ENCODE assay signal across 10 mouse cellular contexts in genomic region chr4:129609139-129609631, GRCm38 (mm10). TPM values are rescaled to one million over a fixed set of nuclear protein-coding genes. Genes with fewer than 3 reads are reported as not detected.
A peak's percentile ranks its signal among the peaks of the same experiment; 100 is the strongest.
DNase-seq lines count a peak whose midpoint lies in the region; ATAC-seq and TF ChIP-seq lines count a peak whose summit lies in the region.
"Had no signal": no experiment of that assay in that cellular context is flagged by ENCODE, and none has a peak within 500 bp of the region (broad histone marks: within the 10 kb centered on the region; RNA-seq: fewer than 3 reads in every experiment).

No protein-coding gene starts in this region.

- H3K9me3 ChIP-seq in intestine, embryonic 16.5 days (ENCODE audit: control insufficient read depth, low read length), result no peaks in the 10 kb centered on the region
- no peaks in the 10 kb centered on the region for H3K9me3 ChIP-seq in intestine, postnatal 0 days (ENCODE audit: control insufficient read depth)
- H3K9me3 ChIP-seq in midbrain, postnatal 0 days (ENCODE audit: low read length), result no peaks in the 10 kb centered on the region
- no peaks in the 10 kb centered on the region for H3K9me3 ChIP-seq in midbrain, embryonic 10.5 days (replicated peaks)

- no peak overlapping the region for H3K4me3 ChIP-seq in intestine, embryonic 16.5 days (ENCODE audit: low read length)
- no peak overlapping the region for H3K4me3 ChIP-seq in intestine, postnatal 0 days (ENCODE audit: low read depth, low read length)
- no peak overlapping the region for H3K4me3 ChIP-seq in midbrain, postnatal 0 days (ENCODE audit: low read depth, low read length)
- no peak overlapping the region for H3K4me3 ChIP-seq in midbrain, embryonic 10.5 days
- H3K4me3 ChIP-seq: gastrocnemius, adult 2 months had no signal

- peaks cover 11% of the 10 kb centered on the region; the same call in 1 of the 2 replicates for H3K36me3 ChIP-seq in intestine, embryonic 16.5 days (ENCODE audit: control insufficient read depth, insufficient read depth, low read length)
- peaks cover 45% of the 10 kb centered on the region for H3K36me3 ChIP-seq in intestine, postnatal 0 days (ENCODE audit: control insufficient read depth, insufficient read depth)
- H3K36me3 ChIP-seq in midbrain, postnatal 0 days (ENCODE audit: insufficient read depth, low read length), result peaks cover 18% of the 10 kb centered on the region
- peaks cover 56% of the 10 kb centered on the region for H3K36me3 ChIP-seq in midbrain, embryonic 10.5 days

- ATAC-seq in intestine, embryonic 16.5 days, result 0 out of 2 replicates have a peak, but pooled peaks have one; percentile 3
- ATAC-seq in intestine, postnatal 0 days, result no peak; the same call in 1 of the 2 replicates
- peak; percentile 24; the same call in 1 of the 2 replicates for ATAC-seq in midbrain, postnatal 0 days (ENCODE audit: low FRiP score)

- 82% methylated on average over 12 of the region's 12 CpGs for WGBS in intestine, embryonic 16.5 days
- 79% methylated on average over 12 of the region's 12 CpGs for WGBS in intestine, postnatal 0 days
- WGBS in midbrain, postnatal 0 days, result 84% methylated on average over 12 of the region's 12 CpGs
- WGBS in midbrain, embryonic 10.5 days, result 84% methylated on average over 12 of the region's 12 CpGs

- no peak for TF ChIP-seq CTCF in intestine, postnatal 0 days (IDR thresholded peaks at IDR 0.05; ENCODE audit: low read depth)
- TF ChIP-seq CTCF in midbrain, postnatal 0 days (IDR thresholded peaks at IDR 0.05), result no peak

- no peak overlapping the region for H3K4me2 ChIP-seq in intestine, embryonic 16.5 days (ENCODE audit: low read depth, low read length)
- no peak overlapping the region for H3K4me2 ChIP-seq in intestine, postnatal 0 days (replicated peaks; ENCODE audit: low read depth)
- H3K4me2 ChIP-seq in midbrain, postnatal 0 days (ENCODE audit: low read depth, low read length, poor library complexity, severe bottlenecking), result no peak overlapping the region

- no peak overlapping the region for H3K27ac ChIP-seq in intestine, embryonic 16.5 days (ENCODE audit: low read length)
- H3K27ac ChIP-seq in intestine, postnatal 0 days (ENCODE audit: low read depth, low read length), result no peak overlapping the region
- peak overlapping the region; percentile 21; the same call in 1 of the 2 replicates for H3K27ac ChIP-seq in midbrain, postnatal 0 days (ENCODE audit: low read depth, low read length)
- no peak overlapping the region for H3K27ac ChIP-seq in midbrain, embryonic 10.5 days (replicated peaks)

- H3K4me1 ChIP-seq in intestine, embryonic 16.5 days (ENCODE audit: control insufficient read depth, insufficient read depth, low read length), result peaks cover 11% of the 10 kb centered on the region; the same call in 1 of the 2 replicates
- H3K4me1 ChIP-seq in intestine, postnatal 0 days (replicated peaks; ENCODE audit: control insufficient read depth, insufficient read depth, low read length), result no peaks in the 10 kb centered on the region
- no peaks in the 10 kb centered on the region for H3K4me1 ChIP-seq in midbrain, postnatal 0 days (ENCODE audit: insufficient read depth, low read length)
- no peaks in the 10 kb centered on the region for H3K4me1 ChIP-seq in midbrain, embryonic 10.5 days

- H3K27me3 ChIP-seq in intestine, embryonic 16.5 days (replicated peaks; ENCODE audit: control insufficient read depth, insufficient read depth, low read length), result no peaks in the 10 kb centered on the region
- no peaks in the 10 kb centered on the region for H3K27me3 ChIP-seq in intestine, postnatal 0 days (replicated peaks; ENCODE audit: control insufficient read depth, insufficient read depth, low read length)
- no peaks in the 10 kb centered on the region for H3K27me3 ChIP-seq in midbrain, postnatal 0 days (ENCODE audit: insufficient read depth, low read length)
- no peaks in the 10 kb centered on the region for H3K27me3 ChIP-seq in midbrain, embryonic 10.5 days (ENCODE audit: low read depth, poor library complexity, severe bottlenecking)
- H3K27me3 ChIP-seq: Patski had no signal

- DNase-seq in cerebellum, adult 11-12 months, result peak; percentile 45
- no peak for DNase-seq in cerebellum, adult 9-10 months
- DNase-seq in midbrain, postnatal 0 days (ENCODE audit: low spot score), result no peak
- no peak for DNase-seq in midbrain, embryonic 10.5 days (ENCODE audit: low spot score)
- DNase-seq in thymus, postnatal 14 days, result peak; percentile 52
- no peak for DNase-seq in layer of hippocampus, adult 8-10 months (ENCODE audit: low spot score in 2 of 2)

- H3K9ac ChIP-seq in intestine, embryonic 16.5 days (ENCODE audit: low read depth, low read length), result no peak overlapping the region; the same call in 1 of the 2 replicates
- H3K9ac ChIP-seq in intestine, postnatal 0 days (ENCODE audit: low read depth, low read length), result no peak overlapping the region
- 0 out of 2 replicates have a peak overlapping the region, but pooled peaks have one; percentile 8 for H3K9ac ChIP-seq in midbrain, postnatal 0 days (replicated peaks; ENCODE audit: low read length, poor library complexity, severe bottlenecking)

RNA-seq across cellular contexts. Expression of gene Dcdc2b, which starts 4.9 kb away (rescaled TPM):
- 1.6 and 1.7 TPM in 2 replicates for polyA plus RNA-seq in intestine, embryonic 16.5 days (2015; fragmentation: Nextera tagmentation; extraction: Ambion mirVana)
- polyA plus RNA-seq in intestine, postnatal 0 days (2015; fragmentation: Nextera tagmentation; extraction: Ambion mirVana), result 1.1 and 1.2 TPM in 2 replicates
- 0.82 and 3.9 TPM in 2 replicates for total RNA-seq in midbrain, postnatal 0 days (2014; rRNA removed)
- 2.7 and 4.4 TPM in 2 replicates for polyA plus RNA-seq in midbrain, postnatal 0 days (2015; fragmentation: Nextera tagmentation; extraction: Ambion mirVana)
- 2.1 and 2.9 TPM in 2 replicates for polyA plus RNA-seq in midbrain, embryonic 10.5 days (2016; fragmentation: Nextera tagmentation; extraction: Ambion mirVana)
- 1 to 10 TPM; 4.0 to 7.9 (median 5.9) TPM for total RNA-seq in layer of hippocampus, adult 8-10 months (2022)

RNA-seq across cellular contexts. Expression of gene Tmem234, which starts 8.7 kb away (rescaled TPM):
- 180 and 186 TPM in 2 replicates for polyA plus RNA-seq in intestine, embryonic 16.5 days (2015; fragmentation: Nextera tagmentation; extraction: Ambion mirVana)
- 135 and 146 TPM in 2 replicates for polyA plus RNA-seq in intestine, postnatal 0 days (2015; fragmentation: Nextera tagmentation; extraction: Ambion mirVana)
- 146 and 189 TPM in 2 replicates for total RNA-seq in midbrain, postnatal 0 days (2014; rRNA removed)
- polyA plus RNA-seq in midbrain, postnatal 0 days (2015; fragmentation: Nextera tagmentation; extraction: Ambion mirVana), result 210 and 232 TPM in 2 replicates
- polyA plus RNA-seq in midbrain, embryonic 10.5 days (2016; fragmentation: Nextera tagmentation; extraction: Ambion mirVana), result 226 and 231 TPM in 2 replicates
- total RNA-seq in layer of hippocampus, adult 8-10 months (2022), result 10 to 100 TPM; 77.3 to 91.3 (median 84.6) TPM

RNA-seq across cellular contexts. Expression of gene Eif3i, which starts 8.7 kb away (rescaled TPM):
- 255 and 274 TPM in 2 replicates for polyA plus RNA-seq in intestine, embryonic 16.5 days (2015; fragmentation: Nextera tagmentation; extraction: Ambion mirVana)
- 139 and 144 TPM in 2 replicates for polyA plus RNA-seq in intestine, postnatal 0 days (2015; fragmentation: Nextera tagmentation; extraction: Ambion mirVana)
- 282 and 300 TPM in 2 replicates for total RNA-seq in midbrain, postnatal 0 days (2014; rRNA removed)
- 213 and 222 TPM in 2 replicates for polyA plus RNA-seq in midbrain, postnatal 0 days (2015; fragmentation: Nextera tagmentation; extraction: Ambion mirVana)
- polyA plus RNA-seq in midbrain, embryonic 10.5 days (2016; fragmentation: Nextera tagmentation; extraction: Ambion mirVana), result 261 and 293 TPM in 2 replicates
- 100 to 1,000 TPM; 119 to 128 (median 123) TPM for total RNA-seq in layer of hippocampus, adult 8-10 months (2022)

RNA-seq across cellular contexts. Expression of gene Iqcc, which starts 9.7 kb away (rescaled TPM):
- 24.3 and 31.2 TPM in 2 replicates for polyA plus RNA-seq in intestine, embryonic 16.5 days (2015; fragmentation: Nextera tagmentation; extraction: Ambion mirVana)
- 15.9 and 17.9 TPM in 2 replicates for polyA plus RNA-seq in intestine, postnatal 0 days (2015; fragmentation: Nextera tagmentation; extraction: Ambion mirVana)
- total RNA-seq in midbrain, postnatal 0 days (2014; rRNA removed), result 7.9 and 33.0 TPM in 2 replicates
- 17.2 and 20.2 TPM in 2 replicates for polyA plus RNA-seq in midbrain, postnatal 0 days (2015; fragmentation: Nextera tagmentation; extraction: Ambion mirVana)
- polyA plus RNA-seq in midbrain, embryonic 10.5 days (2016; fragmentation: Nextera tagmentation; extraction: Ambion mirVana), result 30.6 and 32.8 TPM in 2 replicates
- 10 to 100 TPM; 27.9 to 42.5 (median 36.0) TPM for total RNA-seq in layer of hippocampus, adult 8-10 months (2022)

RNA-seq across cellular contexts. Expression of gene Ccdc28b, which starts 14.6 kb away (rescaled TPM):
- polyA plus RNA-seq in intestine, embryonic 16.5 days (2015; fragmentation: Nextera tagmentation; extraction: Ambion mirVana), result 42.7 and 44.6 TPM in 2 replicates
- 29.6 and 32.0 TPM in 2 replicates for polyA plus RNA-seq in intestine, postnatal 0 days (2015; fragmentation: Nextera tagmentation; extraction: Ambion mirVana)
- total RNA-seq in midbrain, postnatal 0 days (2014; rRNA removed), result 78.8 and 96.0 TPM in 2 replicates
- polyA plus RNA-seq in midbrain, postnatal 0 days (2015; fragmentation: Nextera tagmentation; extraction: Ambion mirVana), result 174 and 182 TPM in 2 replicates
- polyA plus RNA-seq in midbrain, embryonic 10.5 days (2016; fragmentation: Nextera tagmentation; extraction: Ambion mirVana), result 58.6 and 74.5 TPM in 2 replicates
- 10 to 100 TPM; 59.2 to 67.4 (median 62.1) TPM for total RNA-seq in layer of hippocampus, adult 8-10 months (2022)

Comparison
In these comparisons a context has a peak if more than half of its experiments do, and no peak if none do; other contexts are left out.
1. DNase-seq: peak in cerebellum, adult 11-12 months (single experiment) and thymus, postnatal 14 days (single experiment); none in cerebellum, adult 9-10 months (single experiment), midbrain, postnatal 0 days (single experiment), midbrain, embryonic 10.5 days (single experiment) and layer of hippocampus, adult 8-10 months (0 of 2).